Mouse (Mus musculus) common myeloid progenitor, adult 5-6 weeks (primary cell): Measurements from ENCODE around the gene Kcnk12. TPM values are rescaled to one million over a fixed set of nuclear protein-coding genes. Genes with fewer than 3 reads are reported as not detected.
A peak's percentile ranks its signal among the peaks of the same experiment; 100 is the strongest.

Experiments
- ATAC-seq: replicated peaks from 2 replicates; pipeline ENCODE4 v1.8.0; 2016; ENCODE audit warnings: low read depth, mild to moderate bottlenecking, moderate TSS enrichment, inconsistent platforms; ENCODE audit not compliant: poor library complexity, severe bottlenecking
- total RNA-seq: library from RNA; stranded (forward); fragments of 200-1000, 187-1606 nt; gene quantifications from 2 replicates; pipeline ENCODE4 v1.2.3, GENCODE M21; 2017

Gene Kcnk12
- 2.0 and 2.3 TPM in 2 replicates for total RNA-seq

GRCm38 (mm10) chr17:87797688-87798291 is at the start of gene Kcnk12:
Gene Kcnk12 (minus strand): TSS chr17:87797994.
- peak; percentile 60 for ATAC-seq

- no peak for ATAC-seq
These were observed 44.4 kb upstream of the Kcnk12 start for GRCm38 (mm10) chr17:87842156-87842555.

- ATAC-seq: no peak
These were observed 42.3 kb upstream of the Kcnk12 start for GRCm38 (mm10) chr17:87840079-87840478.

GRCm38 (mm10) chr17:87834850-87835249 is 37.1 kb upstream of the Kcnk12 start:
- ATAC-seq: no peak

GRCm38 (mm10) chr17:87826909-87827308 is 29.1 kb upstream of the Kcnk12 start:
- no peak for ATAC-seq

GRCm38 (mm10) chr17:87826036-87826560 is 28.3 kb upstream of the Kcnk12 start:
- no peak for ATAC-seq

- ATAC-seq: no peak
These were observed 27.7 kb upstream of the Kcnk12 start for GRCm38 (mm10) chr17:87825454-87826008.

GRCm38 (mm10) chr17:87823031-87823430 is 25.2 kb upstream of the Kcnk12 start:
- ATAC-seq: no peak

- ATAC-seq: no peak
These were observed 11.8 kb upstream of the Kcnk12 start for GRCm38 (mm10) chr17:87809556-87809955.

- peak; percentile 33 for ATAC-seq
These were observed 2.1 kb upstream of the Kcnk12 start for GRCm38 (mm10) chr17:87799948-87800340.

GRCm38 (mm10) chr17:87799212-87799947 is 1.6 kb upstream of the Kcnk12 start:
- no peak for ATAC-seq

- ATAC-seq: peak; percentile 45
These were observed 688 bp upstream of the Kcnk12 start for GRCm38 (mm10) chr17:87798423-87798941.

GRCm38 (mm10) chr17:87796881-87797416 is 845 bp downstream of the Kcnk12 start:
- no peak for ATAC-seq

- peak; percentile 37 for ATAC-seq
These were observed 1.7 kb downstream of the Kcnk12 start for GRCm38 (mm10) chr17:87795927-87796714.

GRCm38 (mm10) chr17:87794801-87795200 is 3.0 kb downstream of the Kcnk12 start:
- no peak for ATAC-seq

GRCm38 (mm10) chr17:87793331-87793730 is 4.5 kb downstream of the Kcnk12 start:
- no peak for ATAC-seq

- no peak for ATAC-seq
These were observed 5.0 kb downstream of the Kcnk12 start for GRCm38 (mm10) chr17:87792623-87793315.

- ATAC-seq: no peak
These were observed 6.2 kb downstream of the Kcnk12 start for GRCm38 (mm10) chr17:87791517-87792098.

- ATAC-seq: peak; percentile 73
These were observed 7.1 kb downstream of the Kcnk12 start for GRCm38 (mm10) chr17:87790661-87791060.
